Mouse (Mus musculus) cerebral cortex, adult 2 months (tissue): ENCODE data around the gene 1700016K19Rik.

Experiments used
- WGBS: fragments of 180-500 bp; shearing (Covaris S2); methylation state at CpG from one replicate; pipeline ENCODE4 v1.1.7; 2018; 5-methylcytosine and 5-hydroxymethylcytosine counted together

1700016K19Rik gene

DNA sequence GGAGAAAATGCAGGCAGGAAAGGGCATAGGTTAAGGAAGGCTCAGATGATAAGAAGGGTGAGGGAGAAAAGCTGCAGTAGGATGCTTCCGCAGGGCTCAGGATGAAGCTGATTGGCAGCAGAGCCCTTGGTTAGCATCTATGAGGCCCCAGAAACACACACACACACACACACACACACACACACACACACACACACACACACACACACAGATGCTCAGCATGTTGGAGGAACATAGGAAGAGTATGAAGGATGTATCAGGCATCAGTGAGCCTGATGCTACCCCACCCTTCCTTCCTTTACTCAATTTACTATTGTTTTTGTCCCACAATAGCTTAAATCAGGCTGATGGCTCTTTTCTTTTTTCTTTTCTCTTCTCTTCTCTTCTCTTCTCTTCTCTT lies 15.1 kb upstream of the 1700016K19Rik start:
- WGBS: 94% methylated on average over 1 of the region's 1 CpGs

DNA sequence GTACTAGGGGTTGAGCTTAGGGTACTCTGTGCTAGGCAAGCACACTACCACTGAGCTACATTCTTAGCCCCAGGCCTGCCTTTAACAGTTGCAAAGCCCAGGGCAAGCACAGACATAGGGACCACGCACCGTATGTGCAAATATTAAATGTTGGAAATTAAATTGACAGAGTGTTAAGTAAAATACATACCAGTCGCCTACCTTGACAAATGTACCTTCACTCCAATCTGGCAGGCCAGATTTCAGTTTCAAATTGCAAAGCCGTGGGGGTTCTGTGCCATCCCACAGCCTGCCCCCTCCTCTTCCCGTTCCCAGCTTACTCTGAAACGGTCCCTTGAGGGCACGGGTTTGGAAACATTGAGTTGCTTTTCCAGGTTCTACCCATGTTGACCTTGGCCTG lies 13.8 kb upstream of the 1700016K19Rik start:
- WGBS: 81% methylated on average over 7 of the region's 7 CpGs

DNA sequence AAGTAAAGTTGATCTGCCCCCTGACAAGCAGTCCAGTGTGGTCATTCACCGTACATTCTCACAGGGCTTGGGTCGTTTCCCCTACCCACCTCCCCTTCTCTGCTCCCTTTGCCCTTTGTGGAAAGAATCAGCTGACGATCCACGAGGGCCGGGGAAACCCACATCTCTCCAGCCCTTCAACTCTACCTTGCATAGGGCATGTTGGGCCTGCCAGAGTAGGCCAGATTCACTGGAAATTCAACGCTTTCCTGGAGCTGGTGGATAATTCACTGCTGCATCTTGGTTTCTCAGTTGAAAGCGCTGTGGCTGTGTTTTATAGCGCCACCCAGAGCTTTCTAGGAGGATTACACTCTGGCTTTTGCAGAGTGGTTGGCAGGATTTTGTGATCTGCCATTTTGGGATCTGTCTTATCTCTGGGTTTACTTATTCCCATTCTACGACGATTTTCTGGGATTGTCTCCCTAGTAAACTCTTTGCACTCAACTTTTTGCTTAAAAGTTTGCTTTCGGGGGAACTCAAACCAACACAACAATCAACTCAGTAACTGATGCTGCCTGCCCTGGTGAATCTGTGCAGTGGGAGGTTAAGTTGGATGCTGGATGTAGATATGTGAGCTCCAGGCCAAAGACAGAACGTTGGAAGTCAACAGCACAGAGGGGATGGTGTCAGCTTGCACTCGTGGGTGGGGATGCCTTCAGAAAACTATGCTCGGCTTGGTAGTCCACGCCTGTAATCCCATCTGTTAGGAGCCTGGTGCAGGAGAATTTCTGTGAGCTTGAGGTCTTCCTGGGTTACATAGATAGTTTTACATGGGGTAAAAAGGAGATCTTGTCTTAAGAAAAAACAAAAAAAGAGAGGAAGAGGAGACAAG lies 8.5 kb upstream of the 1700016K19Rik start:
- WGBS: 83% methylated on average over 15 of the region's 15 CpGs

- WGBS: 93% methylated on average over 8 of the region's 8 CpGs
Observed at GRCm38 (mm10) chr11:75991911-75992310, 7.8 kb upstream of the 1700016K19Rik start.

- 88% methylated on average over 8 of the region's 8 CpGs for WGBS
Observed at GRCm38 (mm10) chr11:75992481-75992880, 7.2 kb upstream of the 1700016K19Rik start.

- 65% methylated on average over 9 of the region's 9 CpGs for WGBS
Observed at GRCm38 (mm10) chr11:75994357-75994756, 5.4 kb upstream of the 1700016K19Rik start.

DNA sequence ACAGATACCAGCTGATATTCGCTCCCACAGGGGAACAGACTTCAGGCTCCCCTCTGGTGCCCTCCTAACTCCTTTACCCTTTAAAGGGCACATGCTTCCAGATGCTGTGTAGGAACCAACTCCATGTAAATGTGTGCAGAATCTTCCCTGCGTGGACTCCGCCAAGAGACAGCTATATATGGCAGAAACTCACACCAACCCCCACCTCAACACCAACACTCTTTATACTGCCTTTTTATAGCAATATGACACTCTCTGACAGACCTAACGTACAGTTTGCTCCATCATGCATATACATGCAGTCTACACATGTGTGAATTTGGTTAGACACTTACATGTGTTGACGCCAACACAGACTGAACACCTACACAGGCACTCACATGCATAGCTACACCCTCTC lies 989 bp downstream of the 1700016K19Rik start:
- 57% methylated on average over 5 of the region's 5 CpGs for WGBS

DNA sequence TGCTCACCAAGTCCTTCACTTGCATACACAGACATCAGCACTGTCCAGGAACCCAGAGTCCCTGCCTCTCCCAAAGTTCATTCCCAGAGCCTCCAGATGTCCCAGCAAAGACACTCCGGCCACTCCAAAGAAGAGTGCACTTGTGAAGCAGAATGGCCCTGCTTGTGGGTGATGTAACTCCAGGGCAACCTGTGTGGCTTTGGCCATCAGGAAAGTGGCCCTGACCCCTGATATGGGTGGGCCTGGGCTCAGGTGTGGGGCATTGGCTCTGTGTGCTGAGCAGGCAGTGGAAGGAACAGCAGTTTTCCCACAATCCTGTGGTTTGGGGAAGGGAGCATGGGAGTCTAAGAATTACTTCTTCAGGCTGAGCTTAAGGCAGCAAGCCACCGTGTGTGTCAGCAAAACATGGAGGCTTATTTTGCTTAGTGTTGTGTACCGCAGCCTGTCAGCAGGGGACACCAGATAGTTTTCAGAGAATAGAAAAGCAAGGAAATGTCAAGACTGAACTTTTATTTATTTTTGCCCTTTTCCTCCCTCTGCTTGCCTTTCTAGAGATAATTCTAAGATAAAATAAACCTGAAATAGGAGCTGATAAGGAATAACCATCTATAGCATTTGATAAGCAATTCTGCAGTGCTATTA lies 1.6 kb downstream of the 1700016K19Rik start:
- WGBS: 47% methylated on average over 3 of the region's 3 CpGs

- WGBS: 97% methylated on average over 7 of the region's 7 CpGs
Observed at GRCm38 (mm10) chr11:76004276-76004675, 4.6 kb downstream of the 1700016K19Rik start.

- WGBS: 87% methylated on average over 2 of the region's 2 CpGs
Observed at GRCm38 (mm10) chr11:76008162-76008561, 8.4 kb downstream of the 1700016K19Rik start.

DNA sequence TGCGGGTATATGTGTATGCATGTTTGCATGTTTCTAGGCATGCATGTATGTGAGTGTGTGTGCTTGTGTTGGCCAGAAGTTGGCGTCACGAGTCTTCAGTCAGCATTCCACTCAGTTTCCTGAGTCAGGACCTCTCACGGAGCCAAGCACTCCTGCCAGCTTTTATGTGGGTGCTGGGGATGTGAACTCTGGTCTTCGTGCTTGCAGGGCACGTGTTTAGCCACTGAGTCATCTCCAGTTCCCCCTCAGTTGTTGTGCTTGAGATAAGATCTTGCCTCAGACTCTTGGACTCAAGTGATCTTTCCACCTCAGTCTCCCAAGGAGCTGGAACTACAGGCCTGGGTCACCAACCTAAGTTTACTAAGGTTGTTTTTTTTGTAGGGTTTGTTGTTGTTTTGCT lies 9.4 kb downstream of the 1700016K19Rik start:
- WGBS: 87% methylated on average over 6 of the region's 6 CpGs

DNA sequence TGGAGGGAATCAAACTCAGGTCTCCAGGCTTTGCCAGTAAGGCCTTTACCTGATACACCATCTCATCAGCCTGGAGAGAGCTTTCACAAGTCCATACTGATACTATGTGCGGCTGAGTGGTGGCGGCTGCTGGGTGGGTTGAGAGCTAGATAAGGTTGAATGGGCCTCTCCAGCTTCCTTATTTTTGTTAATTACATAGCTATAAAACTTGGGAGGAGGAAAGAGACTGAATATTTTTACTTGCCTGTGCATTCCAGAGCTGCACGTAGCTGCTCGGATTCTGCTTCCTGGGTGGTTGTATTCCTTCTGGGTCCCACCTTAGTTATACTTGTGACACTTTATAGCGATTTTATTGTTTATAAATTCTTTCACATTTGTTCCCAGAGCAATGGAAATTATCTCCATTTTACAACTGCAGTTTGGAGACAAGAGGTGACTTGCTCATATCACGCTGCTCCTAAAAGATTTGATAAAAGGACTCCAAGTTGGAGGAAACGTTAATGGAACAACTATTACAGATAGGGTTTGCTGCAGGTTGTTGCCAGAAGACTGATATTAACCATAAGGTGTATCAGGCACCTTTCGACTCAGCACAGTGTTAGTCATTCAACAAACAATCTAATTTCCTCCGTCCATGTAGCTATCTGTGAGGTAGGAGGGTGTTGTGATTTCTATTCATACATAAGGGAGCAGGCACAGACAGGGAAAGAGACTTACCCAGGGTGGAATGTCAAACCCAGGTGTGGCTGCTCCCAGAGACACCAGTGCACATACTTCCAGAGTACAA lies 11.3 kb downstream of the 1700016K19Rik start:
- WGBS: 92% methylated on average over 9 of the region's 9 CpGs

GRCm38 (mm10) chr11:76015251-76015650 lies 15.5 kb downstream of the 1700016K19Rik start:
- WGBS: 77% methylated on average over 6 of the region's 6 CpGs

GRCm38 (mm10) chr11:76015814-76016213 lies 16.1 kb downstream of the 1700016K19Rik start:
- WGBS: 75% methylated on average over 4 of the region's 4 CpGs

- 70% methylated on average over 4 of the region's 4 CpGs for WGBS
Observed at GRCm38 (mm10) chr11:76019879-76020278, 20.2 kb downstream of the 1700016K19Rik start.

- WGBS: 81% methylated on average over 9 of the region's 9 CpGs
Observed at GRCm38 (mm10) chr11:76020916-76021315, 21.2 kb downstream of the 1700016K19Rik start.

DNA sequence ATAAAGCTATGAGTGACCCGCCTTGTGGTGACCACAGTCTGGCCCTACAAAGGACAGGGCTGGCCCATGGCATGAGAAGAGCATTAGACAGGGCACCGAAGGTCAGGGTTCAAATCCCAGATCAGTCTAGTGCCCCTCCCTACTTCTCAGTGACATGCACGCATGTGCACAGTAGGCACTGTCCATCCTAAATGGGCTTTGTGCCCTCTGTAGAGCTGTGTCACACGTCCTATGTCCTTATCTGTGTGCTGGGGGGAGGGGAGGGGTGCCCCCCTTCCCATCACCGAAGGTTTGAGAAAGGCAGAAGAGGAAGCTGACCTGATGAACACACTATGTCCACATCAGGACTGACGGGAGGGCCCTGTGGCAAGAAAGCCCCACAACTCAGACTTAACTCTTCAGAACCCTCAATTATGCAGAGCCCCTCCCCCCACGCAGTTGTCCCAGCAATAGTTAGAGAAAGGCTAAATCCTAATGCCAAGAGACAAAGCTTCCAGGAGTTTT lies 25.4 kb downstream of the 1700016K19Rik start:
- 76% methylated on average over 7 of the region's 7 CpGs for WGBS

DNA sequence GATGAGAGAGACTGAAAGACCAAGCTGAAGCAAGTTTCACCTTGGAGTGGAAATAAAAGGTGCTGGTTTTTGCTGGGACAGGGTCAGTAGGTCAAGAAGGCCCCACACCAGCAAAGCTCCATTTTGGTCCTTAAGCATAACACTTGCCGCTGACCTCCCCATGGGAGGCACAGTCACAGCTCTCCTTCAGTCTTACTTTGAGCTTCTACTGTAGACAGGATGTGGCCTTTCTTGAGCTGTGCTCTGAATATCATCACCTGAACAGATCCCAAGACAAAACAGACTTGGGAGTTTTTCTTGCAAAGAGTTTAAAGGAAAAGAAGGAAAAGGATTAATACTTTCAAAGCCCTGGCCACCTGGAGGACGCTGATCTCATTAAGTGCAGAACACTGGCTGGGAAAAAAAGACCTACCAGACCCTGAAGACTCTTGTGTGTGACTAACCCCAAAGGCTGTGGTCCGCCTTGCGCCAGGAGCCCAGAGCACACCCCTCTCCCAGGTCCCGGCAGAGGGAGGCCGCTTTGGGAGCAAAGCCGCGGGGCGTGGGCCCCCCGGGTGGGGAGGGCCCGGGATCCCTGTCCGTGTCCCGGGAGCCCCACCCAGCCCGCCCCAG lies 26.9 kb downstream of the 1700016K19Rik start:
- WGBS: 25% methylated on average over 14 of the region's 14 CpGs

GRCm38 (mm10) chr11:76027139-76028071 lies 27.7 kb downstream of the 1700016K19Rik start, which contains the start of gene Rflnb:
Rflnb (minus strand) TSS chr11:76027782.
- WGBS: 1% methylated on average over 109 of the region's 112 CpGs

DNA sequence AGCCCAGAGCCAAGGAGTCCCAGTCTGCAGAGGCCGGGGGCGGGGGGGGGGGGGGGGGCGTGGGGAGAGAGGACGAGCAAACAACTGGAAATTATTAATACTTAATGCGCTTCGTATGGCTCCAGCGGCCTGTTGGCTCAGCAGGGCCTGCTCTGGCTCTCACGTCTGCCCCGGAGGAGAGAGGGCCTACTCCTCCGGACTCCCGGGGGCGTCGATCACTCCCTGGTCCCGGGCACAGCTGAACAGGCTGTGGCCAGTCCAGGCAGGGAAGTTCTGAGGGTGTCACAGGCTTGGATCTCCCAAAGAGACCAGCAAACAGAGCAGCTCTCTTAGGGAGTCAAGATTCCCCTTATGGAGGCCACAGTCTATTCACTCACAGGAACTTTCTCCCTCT lies 28.4 kb downstream of the 1700016K19Rik start:
- WGBS: 16% methylated on average over 12 of the region's 14 CpGs
